Mouse (Mus musculus): ENCODE measurements around the gene Mad2l2.
"Not testable (repeated sequence)": the region's sequence is repeated elsewhere in the genome, so short reads cannot be mapped to it uniquely, and the experiment has no call there.

Gene Mad2l2

GRCm38 (mm10) chr4:148176603-148177002 is 46.4 kb downstream of the Mad2l2 start:
- DNase-seq = not testable (repeated sequence)

GRCm38 (mm10) chr4:148177716-148178115 is 47.5 kb downstream of the Mad2l2 start:
- DNase-seq = no peak

GRCm38 (mm10) chr4:148181483-148181882 is 51.3 kb downstream of the Mad2l2 start:
- DNase-seq = no peak

- DNase-seq = no peak
Observed at GRCm38 (mm10) chr4:148182363-148182762, 52.2 kb downstream of the Mad2l2 start.

- no peak for DNase-seq
Observed at GRCm38 (mm10) chr4:148184564-148184963, 54.4 kb downstream of the Mad2l2 start.

- DNase-seq = no peak
Observed at GRCm38 (mm10) chr4:148185819-148186218, 55.6 kb downstream of the Mad2l2 start.

- not testable (repeated sequence) for DNase-seq
Observed at GRCm38 (mm10) chr4:148188767-148189166, 58.6 kb downstream of the Mad2l2 start.

- DNase-seq = no peak
Observed at GRCm38 (mm10) chr4:148192707-148193245, 62.6 kb downstream of the Mad2l2 start.

- no peak for DNase-seq
Observed at GRCm38 (mm10) chr4:148194400-148194799, 64.2 kb downstream of the Mad2l2 start.

Measured in thymus, postnatal 4 days (tissue).